Mouse (Mus musculus): ENCODE results near the gene Inpp5k. TPM values are rescaled to one million over a fixed set of nuclear protein-coding genes. Genes with fewer than 3 reads are reported as not detected.

Gene Inpp5k
- total and polyA plus RNA-seq, 3 experiments = 31.2 to 41.9 (median 35.6) TPM

GRCm38 (mm10) chr11:75678747-75679438 is 48.1 kb downstream of the Inpp5k start, which contains the start of gene Crk:
TSS of gene Crk (plus strand) at chr11:75679259.
- in situ Hi-C loops (cut with MboI; ENCODE audit: low pct_ligation_motif_present, low pct_unique_long_range_greater_than_20kb, low sequenced_read_pairs) (no loop called here), dilution Hi-C loops (cut with MboI; ENCODE audit: extremely low pct_ligation_motif_present, extremely low pct_unique_long_range_greater_than_20kb, low sequenced_read_pairs) (no loop called here)
- Histone ChIP-seq H3K79me2 (replicated peaks; ENCODE audit: control insufficient read depth, extremely low read depth, insufficient read depth, poor library complexity, severe bottlenecking) (peaks cover 46% of the 10 kb centered on the region), H3K4me1 (ENCODE audit: control insufficient read depth in 1 of 2, insufficient read depth in 2 of 2) (peaks cover 5 to 43% of the 10 kb centered on the region in 2 experiments), H3K27me3 (replicated peaks) (no peaks in the 10 kb centered on the region), H3K9ac (ENCODE audit: insufficient read depth, low read depth) (peak within 1 kb of the TSS; percentile 87), H3K4me2 (ENCODE audit: insufficient read depth, low read depth, poor library complexity, severe bottlenecking) (peak within 1 kb of the TSS; percentile 100), H3K9me3 (replicated peaks; ENCODE audit: low read length) (no peaks in the 10 kb centered on the region), H3K27ac (ENCODE audit: insufficient read depth, low read depth) (peak within 1 kb of the TSS; percentile 86), H3K36me3 (replicated peaks in 1 of 2; ENCODE audit: control insufficient read depth in 1 of 2, insufficient read depth in 1 of 2, low read length in 1 of 2) (peaks cover 6 to 31% of the 10 kb centered on the region in 2 experiments), H3K4me3 (replicated peaks in 1 of 3; ENCODE audit: low read depth in 2 of 3, low read length in 2 of 3, poor library complexity in 1 of 3) (peak within 1 kb of the TSS; percentile 80 to 96 (median 89))
- no peak for TF ChIP-seq ZKSCAN1 (IDR thresholded peaks at IDR 0.05; ENCODE audit: borderline replicate concordance, low read depth, low read length)
- TF ChIP-seq ETS1 (conservative IDR thresholded peaks at IDR 0.05; ENCODE audit: low read depth, low read length) = no peak; the same call in none of the 2 replicates
- TF ChIP-seq GABPA (IDR thresholded peaks at IDR 0.05; ENCODE audit: insufficient replicate concordance, low read depth, low read length) = peak; percentile 51; the same call in 1 of the 2 replicates
- TF ChIP-seq TCF12 (IDR thresholded peaks at IDR 0.05; ENCODE audit: low read depth, low read length) = peak; percentile 83
- 0 out of 2 replicates have a peak, but pooled peaks have one; percentile 31 for TF ChIP-seq MAX (IDR thresholded peaks at IDR 0.05; ENCODE audit: low read length)
- no peak for TF ChIP-seq ZC3H11A (IDR thresholded peaks at IDR 0.05; ENCODE audit: low read depth, low read length)
- TF ChIP-seq POLR2A (IDR thresholded peaks at IDR 0.05; ENCODE audit: low read depth, low read length) = peak; percentile 95
- TF ChIP-seq HCFC1 (IDR thresholded peaks at IDR 0.05; ENCODE audit: low read depth, low read length) = peak; percentile 95
- TF ChIP-seq USF1 (IDR thresholded peaks at IDR 0.05; ENCODE audit: low read depth, low read length) = no peak
- TF ChIP-seq USF2 (conservative IDR thresholded peaks at IDR 0.05; ENCODE audit: low read depth, low read length) = no peak
- TF ChIP-seq JUN (IDR thresholded peaks at IDR 0.05; ENCODE audit: insufficient read depth, low read depth, low read length) = no peak
- no peak; the same call in 1 of the 2 replicates for TF ChIP-seq RCOR1 (conservative IDR thresholded peaks at IDR 0.05; ENCODE audit: low read depth, low read length)
- no peak for TF ChIP-seq UBTF (IDR thresholded peaks at IDR 0.05; ENCODE audit: low read depth, low read length)
- peak; percentile 40 for TF ChIP-seq SIN3A (IDR thresholded peaks at IDR 0.05; ENCODE audit: low read length)
- TF ChIP-seq PAX5 (IDR thresholded peaks at IDR 0.05; ENCODE audit: low read length) = no peak
- no peak for TF ChIP-seq ZNF384 (IDR thresholded peaks at IDR 0.05; ENCODE audit: low read depth, low read length)
- no peak for TF ChIP-seq EP300 (IDR thresholded peaks at IDR 0.05; ENCODE audit: low read length)
- TF ChIP-seq MAZ (IDR thresholded peaks at IDR 0.05; ENCODE audit: low read depth, low read length) = peak; percentile 1; the same call in 1 of the 2 replicates
- peak; percentile 76; the same call in 1 of the 2 replicates for TF ChIP-seq POLR2AphosphoS2 (IDR thresholded peaks at IDR 0.05; ENCODE audit: low read depth, low read length)
- no peak for TF ChIP-seq CHD2 (IDR thresholded peaks at IDR 0.05; ENCODE audit: low read length)
- TF ChIP-seq MYC (IDR thresholded peaks at IDR 0.05; ENCODE audit: low read depth, low read length) = no peak
- TF ChIP-seq SMC3 (IDR thresholded peaks at IDR 0.05; ENCODE audit: low read depth, low read length) = no peak
- TF ChIP-seq KAT2A (IDR thresholded peaks at IDR 0.05; ENCODE audit: insufficient replicate concordance, low read length) = peak; percentile 89; the same call in 1 of the 2 replicates
- peak; percentile 92 for TF ChIP-seq ZMIZ1 (IDR thresholded peaks at IDR 0.05; ENCODE audit: low read depth, low read length)
- peak; percentile 57; the same call in 1 of the 2 replicates for TF ChIP-seq TBP (conservative IDR thresholded peaks at IDR 0.05; ENCODE audit: low read depth, low read length)
- TF ChIP-seq E2F4 (IDR thresholded peaks at IDR 0.05; ENCODE audit: insufficient replicate concordance, low read depth, low read length) = no peak
- TF ChIP-seq MEF2A (IDR thresholded peaks at IDR 0.05; ENCODE audit: borderline replicate concordance, low read depth, low read length) = no peak
- peak; percentile 46 for TF ChIP-seq IRF4 (IDR thresholded peaks at IDR 0.05; ENCODE audit: low read depth, low read length)
- TF ChIP-seq NELFE (IDR thresholded peaks at IDR 0.05; ENCODE audit: low read depth, low read length) = peak; percentile 98
- TF ChIP-seq MAFK (IDR thresholded peaks at IDR 0.05; ENCODE audit: insufficient replicate concordance, low read length) = no peak
- TF ChIP-seq MXI1 (IDR thresholded peaks at IDR 0.05; ENCODE audit: low read depth, low read length) = peak; percentile 74
- no peak for TF ChIP-seq RAD21 (IDR thresholded peaks at IDR 0.05; ENCODE audit: low read depth, low read length)
- TF ChIP-seq CHD1 (IDR thresholded peaks at IDR 0.05; ENCODE audit: low read depth, low read length) = 0 out of 2 replicates have a peak, but pooled peaks have one; percentile 7
- peak; percentile 87 for TF ChIP-seq NRF1 (IDR thresholded peaks at IDR 0.05; ENCODE audit: low read depth, low read length)
- no peak; a peak in 1 of 4 replicates for TF ChIP-seq CTCF (conservative IDR thresholded peaks at IDR 0.05 in 1 of 2, IDR thresholded peaks at IDR 0.05 in 1 of 2; ENCODE audit: low read depth in 2 of 2, low read length in 2 of 2)
- peak; percentile 48 for TF ChIP-seq BHLHE40 (IDR thresholded peaks at IDR 0.05; ENCODE audit: low read depth, low read length)
- TF ChIP-seq ELF1 (IDR thresholded peaks at IDR 0.05; ENCODE audit: low read depth, low read length) = peak; percentile 79
- no peak for TF ChIP-seq JUND (conservative IDR thresholded peaks at IDR 0.05; ENCODE audit: low read depth, low read length)
- DNase-seq (ENCODE audit: extremely low read depth) = peak; percentile 99

Measured in CH12.LX (cell line).